Mouse (Mus musculus): ENCODE results near the gene 1110008L16Rik.
"Not testable (repeated sequence)": the region's sequence is repeated elsewhere in the genome, so short reads cannot be mapped to it uniquely, and the experiment has no call there.

1110008L16Rik gene

GRCm38 (mm10) chr12:55343045-55343444, 43.7 kb downstream of the 1110008L16Rik start:
- DNase-seq (ENCODE audit: low spot score): not testable (repeated sequence)

GRCm38 (mm10) chr12:55343998-55344397, 44.6 kb downstream of the 1110008L16Rik start:
- no peak for DNase-seq (ENCODE audit: low spot score)

- DNase-seq (ENCODE audit: low spot score): no peak
Measured at GRCm38 (mm10) chr12:55344583-55344982, 45.2 kb downstream of the 1110008L16Rik start.

- no peak for DNase-seq (ENCODE audit: low spot score)
Measured at GRCm38 (mm10) chr12:55353423-55353822, 54.0 kb downstream of the 1110008L16Rik start.

- DNase-seq (ENCODE audit: low spot score): peak; percentile 6
Measured at GRCm38 (mm10) chr12:55354904-55355303, 55.5 kb downstream of the 1110008L16Rik start.

GRCm38 (mm10) chr12:55357303-55357702, 57.9 kb downstream of the 1110008L16Rik start:
- no peak for DNase-seq (ENCODE audit: low spot score)

- DNase-seq (ENCODE audit: low spot score): no peak
Measured at GRCm38 (mm10) chr12:55360929-55361328, 61.6 kb downstream of the 1110008L16Rik start.

- DNase-seq (ENCODE audit: low spot score): no peak
Measured at GRCm38 (mm10) chr12:55365083-55365482, 65.7 kb downstream of the 1110008L16Rik start.

- no peak for DNase-seq (ENCODE audit: low spot score)
Measured at GRCm38 (mm10) chr12:55372424-55373055, 73.2 kb downstream of the 1110008L16Rik start.

- DNase-seq (ENCODE audit: low spot score): no peak
Measured at GRCm38 (mm10) chr12:55376956-55377609, 77.7 kb downstream of the 1110008L16Rik start.

- DNase-seq (ENCODE audit: low spot score): no peak
Measured at GRCm38 (mm10) chr12:55377610-55377980, 78.2 kb downstream of the 1110008L16Rik start.

GRCm38 (mm10) chr12:55384023-55384749, 84.8 kb downstream of the 1110008L16Rik start, which contains the start of gene Psma6:
Gene Psma6, plus strand, starts transcription at chr12:55384222.
- DNase-seq (ENCODE audit: low spot score): no peak

- DNase-seq (ENCODE audit: low spot score): no peak
Measured at GRCm38 (mm10) chr12:55384826-55385225, 85.4 kb downstream of the 1110008L16Rik start.

- DNase-seq (ENCODE audit: low spot score): no peak
Measured at GRCm38 (mm10) chr12:55385931-55386330, 86.6 kb downstream of the 1110008L16Rik start.

GRCm38 (mm10) chr12:55386456-55386855, 87.1 kb downstream of the 1110008L16Rik start:
- DNase-seq (ENCODE audit: low spot score): no peak

- no peak for DNase-seq (ENCODE audit: low spot score)
Measured at GRCm38 (mm10) chr12:55387083-55387787, 87.9 kb downstream of the 1110008L16Rik start.

GRCm38 (mm10) chr12:55387788-55388465, 88.5 kb downstream of the 1110008L16Rik start:
- no peak for DNase-seq (ENCODE audit: low spot score)

GRCm38 (mm10) chr12:55388478-55388877, 89.1 kb downstream of the 1110008L16Rik start:
- DNase-seq (ENCODE audit: low spot score): peak; percentile 31

- no peak for DNase-seq (ENCODE audit: low spot score)
Measured at GRCm38 (mm10) chr12:55389132-55390081, 90.0 kb downstream of the 1110008L16Rik start.

GRCm38 (mm10) chr12:55392120-55392519, 92.7 kb downstream of the 1110008L16Rik start:
- DNase-seq (ENCODE audit: low spot score): no peak

Data from spleen, adult 12 weeks (tissue).